Mouse (Mus musculus) midbrain, embryonic 14.5 days (tissue): ENCODE measurements around the gene Bcat1. TPM values are rescaled to one million over a fixed set of nuclear protein-coding genes. Genes with fewer than 3 reads are reported as not detected.
A peak's percentile ranks its signal among the peaks of the same experiment; 100 is the strongest.

ENCODE experiments used
- ATAC-seq: fragments of 200-750 bp; cut with Nextera tagmentation; 2 replicates; pipeline ENCODE4 v1.8.0; 2017; ENCODE audit warnings: moderate number of reproducible peaks, moderate library complexity; ENCODE audit not compliant: low FRiP score, low TSS enrichment
- DNase-seq: peaks from one replicate; pipeline ENCODE4 v3.0.0-alpha.2; 2015
- H3K27ac ChIP-seq: fragments of 300-500 bp; sonication (generic); replicated peaks from 2 replicates; pipeline ENCODE4 v1.5.1; 2014; ENCODE audit warnings: mild to moderate bottlenecking, low read depth, low read length, moderate library complexity
- H3K27me3 ChIP-seq: fragments of 300-500 bp; sonication (generic); 2 replicates; pipeline ENCODE4 v1.6.1; 2014; ENCODE audit warnings: low read length, control low read depth, mixed read lengths; ENCODE audit not compliant: control insufficient read depth, insufficient read depth
- H3K36me3 ChIP-seq: fragments of 300-500 bp; sonication (generic); 2 replicates; pipeline ENCODE4 v1.6.1; 2014; ENCODE audit warnings: low read length, control low read depth; ENCODE audit not compliant: control insufficient read depth, insufficient read depth
- H3K4me1 ChIP-seq: fragments of 300-500 bp; sonication (generic); 2 replicates; pipeline ENCODE4 v1.6.1; 2014; ENCODE audit warnings: mild to moderate bottlenecking, antibody characterized with exemption, low read length, control low read depth; ENCODE audit not compliant: control insufficient read depth, insufficient read depth
- H3K4me2 ChIP-seq: fragments of 300-500 bp; sonication (generic); 2 replicates; pipeline ENCODE4 v1.6.1; 2014; ENCODE audit warnings: mild to moderate bottlenecking, low read length, moderate library complexity
- H3K4me3 ChIP-seq: fragments of 300-500 bp; sonication (generic); replicated peaks from 2 replicates; pipeline ENCODE4 v1.5.1; 2014; ENCODE audit warnings: low read depth, low read length
- H3K9ac ChIP-seq: fragments of 300-500 bp; sonication (generic); replicated peaks from 2 replicates; pipeline ENCODE4 v1.6.1; 2014; ENCODE audit warnings: mild to moderate bottlenecking, low read length, moderate library complexity
- H3K9me3 ChIP-seq: fragments of 300-500 bp; sonication (generic); 2 replicates; pipeline ENCODE4 v1.6.1; 2016; ENCODE audit warnings: low read length, control low read depth, mixed read lengths; ENCODE audit not compliant: control insufficient read depth
- WGBS: fragments of 180-500 bp; shearing (Covaris S2); extraction: QIAGEN DNeasy Blood & Tissue Kit; methylation state at CpG from one replicate; pipeline ENCODE4 v1.1.7; 2014; 5-methylcytosine and 5-hydroxymethylcytosine counted together
- polyA plus RNA-seq: library from polyadenylated mRNA; unstranded; fragments of >200 nt; fragmentation: Nextera tagmentation; extraction: Ambion mirVana; gene quantifications from 2 replicates; pipeline ENCODE4 v1.2.1, GENCODE M21; 2014

Bcat1 gene
- 94.4 and 117 TPM in 2 replicates for polyA plus RNA-seq

GRCm38 (mm10) chr6:145075548-145076224 lies at the start of gene Bcat1:
Bcat1 (minus strand) TSS chr6:145076184.
- no peak within 1 kb of the TSS; the same call in 1 of the 2 replicates for H3K27ac ChIP-seq
- H3K4me2 ChIP-seq, result peak within 1 kb of the TSS; percentile 98
- ATAC-seq (peak; percentile 70; the same call in 1 of the 2 replicates), DNase-seq (peak; percentile 77)
- no peaks in the 10 kb centered on the region for H3K9me3 ChIP-seq
- no peaks in the 10 kb centered on the region for H3K36me3 ChIP-seq
- H3K4me1 ChIP-seq, result 0 out of 2 replicates have a peak, but pooled peaks cover 5% of the 10 kb centered on the region
- no peaks in the 10 kb centered on the region for H3K27me3 ChIP-seq
- peak within 1 kb of the TSS; percentile 57 for H3K9ac ChIP-seq
- peak within 1 kb of the TSS; percentile 52 for H3K4me3 ChIP-seq
- WGBS, result under 1% methylated on average over 39 of the region's 39 CpGs

GRCm38 (mm10) chr6:145125591-145126113 lies 49.7 kb upstream of the Bcat1 start:
- H3K9ac ChIP-seq, result no peak overlapping the region
- no peaks in the 10 kb centered on the region for H3K9me3 ChIP-seq
- H3K27me3 ChIP-seq, result no peaks in the 10 kb centered on the region
- H3K27ac ChIP-seq, result no peak overlapping the region
- ATAC-seq (no peak), DNase-seq (peak; percentile 31)
- no peak overlapping the region for H3K4me2 ChIP-seq
- no peak overlapping the region for H3K4me3 ChIP-seq
- H3K36me3 ChIP-seq, result no peaks in the 10 kb centered on the region
- WGBS, result 59% methylated on average over 7 of the region's 7 CpGs
- no peaks in the 10 kb centered on the region for H3K4me1 ChIP-seq

GRCm38 (mm10) chr6:145124621-145125020 lies 48.6 kb upstream of the Bcat1 start:
- WGBS, result 80% methylated on average over 1 of the region's 1 CpGs
- no peaks in the 10 kb centered on the region for H3K9me3 ChIP-seq
- no peaks in the 10 kb centered on the region for H3K27me3 ChIP-seq
- H3K9ac ChIP-seq, result no peak overlapping the region
- no peak overlapping the region for H3K27ac ChIP-seq
- no peaks in the 10 kb centered on the region for H3K36me3 ChIP-seq
- no peak overlapping the region for H3K4me2 ChIP-seq
- ATAC-seq, result no peak
- H3K4me1 ChIP-seq, result no peaks in the 10 kb centered on the region
- no peak overlapping the region for H3K4me3 ChIP-seq
- DNase-seq, result no peak

- no peak for DNase-seq
Observed at GRCm38 (mm10) chr6:145123136-145124060, 47.4 kb upstream of the Bcat1 start.

GRCm38 (mm10) chr6:145122423-145123059 lies 46.6 kb upstream of the Bcat1 start:
- Histone ChIP-seq H3K27me3 (no peaks in the 10 kb centered on the region), H3K36me3 (no peaks in the 10 kb centered on the region), H3K4me1 (no peaks in the 10 kb centered on the region), H3K4me3 (no peak overlapping the region), H3K27ac (no peak overlapping the region), H3K9me3 (no peaks in the 10 kb centered on the region), H3K4me2 (no peak overlapping the region), H3K9ac (no peak overlapping the region)
- WGBS, result 28% methylated on average over 8 of the region's 8 CpGs
- no peak for DNase-seq
- no peak for ATAC-seq

More at GRCm38 (mm10) chr6:145123136-145124060, 47.4 kb upstream of the Bcat1 start:
- H3K9ac ChIP-seq, result no peak overlapping the region
- H3K4me2 ChIP-seq, result no peak overlapping the region
- no peaks in the 10 kb centered on the region for H3K36me3 ChIP-seq
- H3K27me3 ChIP-seq, result no peaks in the 10 kb centered on the region
- WGBS, result 81% methylated on average over 11 of the region's 11 CpGs
- no peak for ATAC-seq
- no peaks in the 10 kb centered on the region for H3K9me3 ChIP-seq
- no peaks in the 10 kb centered on the region for H3K4me1 ChIP-seq
- H3K27ac ChIP-seq, result no peak overlapping the region
- H3K4me3 ChIP-seq, result no peak overlapping the region

GRCm38 (mm10) chr6:145121590-145122420 lies 45.8 kb upstream of the Bcat1 start:
- H3K36me3 ChIP-seq, result no peaks in the 10 kb centered on the region
- H3K27me3 ChIP-seq, result no peaks in the 10 kb centered on the region
- H3K4me1 ChIP-seq, result 0 out of 2 replicates have a peak, but pooled peaks cover 2% of the 10 kb centered on the region
- H3K4me2 ChIP-seq, result no peak overlapping the region
- ATAC-seq (no peak), DNase-seq (no peak)
- 48% methylated on average over 21 of the region's 21 CpGs for WGBS
- no peaks in the 10 kb centered on the region for H3K9me3 ChIP-seq
- no peak overlapping the region for H3K4me3 ChIP-seq
- H3K27ac ChIP-seq, result no peak overlapping the region
- H3K9ac ChIP-seq, result no peak overlapping the region

GRCm38 (mm10) chr6:145120787-145121589 lies 45.0 kb upstream of the Bcat1 start:
- WGBS, result 60% methylated on average over 18 of the region's 18 CpGs
- no peaks in the 10 kb centered on the region for H3K9me3 ChIP-seq
- H3K4me2 ChIP-seq, result no peak overlapping the region
- DNase-seq, result no peak
- H3K36me3 ChIP-seq, result no peaks in the 10 kb centered on the region
- H3K27me3 ChIP-seq, result no peaks in the 10 kb centered on the region
- 0 out of 2 replicates have a peak, but pooled peaks cover 4% of the 10 kb centered on the region for H3K4me1 ChIP-seq
- no peak overlapping the region for H3K9ac ChIP-seq
- no peak for ATAC-seq
- H3K27ac ChIP-seq, result no peak overlapping the region
- H3K4me3 ChIP-seq, result no peak overlapping the region
